Mouse (Mus musculus): ENCODE data around the gene Prdx5.

The Prdx5 gene

DNA sequence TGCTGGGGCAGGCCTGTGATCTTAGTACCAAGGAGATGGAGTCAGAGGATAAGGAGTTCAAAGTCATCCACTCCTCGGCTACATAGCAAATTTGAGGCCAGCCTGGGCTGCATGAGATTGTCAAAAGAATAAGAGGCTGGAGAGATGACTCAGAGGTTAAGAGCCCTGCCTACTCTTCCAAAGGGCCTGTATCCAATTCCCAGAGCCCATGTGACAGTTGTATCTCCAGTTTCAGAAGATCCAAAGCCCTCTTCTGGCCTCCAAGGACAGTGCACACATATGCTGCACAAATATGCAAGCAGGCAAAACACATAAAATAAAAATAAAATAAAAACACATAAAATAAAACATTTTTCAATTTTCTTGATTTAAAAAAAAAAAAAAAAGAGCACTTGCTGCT, 35.6 kb downstream of the Prdx5 start:
- no peak for DNase-seq

DNA sequence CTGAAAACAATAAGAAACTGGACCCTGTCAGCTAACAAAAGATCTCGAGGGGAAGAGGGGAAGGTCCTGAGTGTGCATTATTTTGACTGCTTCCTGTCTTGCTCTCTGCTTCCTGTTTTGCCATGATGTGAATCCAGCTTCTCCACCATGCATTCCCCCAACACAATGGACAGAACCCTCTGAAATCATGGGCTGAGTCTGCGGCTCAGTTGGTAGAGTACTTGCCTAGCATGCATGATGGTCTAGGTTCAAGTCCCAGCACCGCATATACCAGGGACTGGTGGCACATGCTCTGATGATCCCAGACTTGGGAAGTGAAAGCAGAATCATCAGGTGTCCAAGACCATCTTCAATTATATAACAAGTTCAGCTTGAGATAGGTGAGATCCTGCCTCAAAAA, 37.2 kb downstream of the Prdx5 start:
- no peak for DNase-seq

DNA sequence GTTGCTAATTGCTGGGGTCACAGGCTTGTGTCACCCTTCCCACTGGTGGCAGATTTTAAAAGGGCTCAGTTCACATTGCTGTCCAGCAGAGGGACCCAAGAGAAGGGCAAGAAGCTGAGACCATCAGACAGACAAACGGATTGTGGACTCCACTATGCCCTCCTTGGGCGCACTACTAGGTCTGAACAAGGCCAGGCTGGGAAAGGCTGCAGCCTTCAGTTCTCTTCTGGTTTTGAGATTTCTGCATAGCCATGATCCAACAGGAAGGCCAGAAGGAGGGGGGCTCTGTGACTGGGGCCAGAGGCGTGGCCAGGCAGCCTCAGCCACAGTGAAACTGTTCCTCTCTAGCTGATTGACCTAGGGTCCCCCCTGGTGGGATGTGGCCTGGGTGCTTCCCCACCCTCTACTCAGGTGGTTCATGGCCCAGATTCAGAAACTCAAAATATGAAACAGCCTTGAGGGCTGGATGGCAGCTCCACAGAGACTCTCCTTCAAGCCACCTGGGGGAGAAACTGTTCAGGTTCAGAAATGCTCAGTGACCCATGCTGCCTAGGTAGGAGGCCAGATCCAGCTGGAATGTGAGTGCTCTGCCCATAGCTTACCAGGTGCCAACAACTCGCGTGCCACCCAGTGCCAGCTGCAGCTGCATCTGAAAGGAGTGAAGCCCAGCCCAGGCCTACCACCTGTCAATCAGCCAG, 38.2 kb downstream of the Prdx5 start:
- DNase-seq, result no peak

DNA sequence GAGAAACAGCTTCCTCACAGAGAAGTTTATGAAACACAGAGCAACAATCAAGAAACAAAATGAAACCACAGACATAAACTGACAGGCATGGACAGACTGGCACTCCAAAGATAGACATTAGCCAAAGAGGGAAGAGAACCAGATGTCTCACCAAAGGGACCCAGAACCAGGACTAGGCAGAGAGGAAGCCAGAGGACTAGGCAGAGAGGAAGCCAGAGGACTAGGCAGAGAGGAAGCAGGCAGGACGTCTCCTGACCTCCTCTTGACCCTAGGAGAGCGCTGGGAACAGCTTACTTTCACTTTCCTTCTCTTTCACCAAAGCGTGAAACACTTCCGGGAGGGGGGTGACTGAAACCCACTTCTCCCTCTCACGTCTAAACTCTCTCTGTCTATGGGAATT, 40.6 kb downstream of the Prdx5 start:
- DNase-seq, result peak; percentile 76 to 81

DNA sequence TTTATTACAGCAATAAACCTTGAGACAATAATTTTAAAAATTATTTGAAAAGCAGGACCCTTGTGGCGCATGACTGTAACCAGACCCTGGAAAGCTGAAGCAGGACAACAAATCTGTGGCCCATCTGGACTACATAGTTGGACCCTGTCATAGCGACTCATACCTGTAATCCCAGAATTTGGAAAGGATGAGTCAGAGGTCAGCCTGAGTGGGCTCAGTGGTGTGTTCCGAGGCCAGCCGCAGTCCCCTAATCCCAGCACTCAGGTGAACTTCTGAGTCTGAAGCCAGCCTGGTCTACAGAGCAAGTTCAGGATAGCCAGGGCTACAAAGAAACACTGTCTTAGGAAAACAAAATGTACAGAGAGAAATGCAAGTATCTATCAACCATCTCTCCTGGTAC, 48.5 kb downstream of the Prdx5 start:
- no peak for DNase-seq

DNA sequence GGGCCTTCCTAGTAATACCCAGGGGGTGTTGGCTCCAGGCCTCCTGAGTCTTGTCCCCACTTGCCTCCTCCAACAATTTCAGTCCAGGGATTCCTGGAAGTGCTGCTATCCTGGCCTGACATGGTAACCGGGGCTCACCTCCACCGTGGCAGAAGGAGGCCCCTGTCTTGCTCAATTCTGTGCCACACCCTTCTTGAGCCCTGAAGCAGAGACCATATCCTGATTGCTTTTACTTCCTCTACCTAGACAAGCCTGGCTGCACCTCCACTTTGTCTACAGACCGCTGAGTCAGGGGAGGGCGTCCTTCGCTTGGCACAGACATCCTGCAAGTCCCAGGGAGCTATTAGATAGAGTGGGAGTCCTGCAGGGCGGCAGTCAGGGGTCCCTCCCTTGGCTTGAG, 49.2 kb downstream of the Prdx5 start:
- peak in 1 of 2 experiments; percentile 49 for DNase-seq

DNA sequence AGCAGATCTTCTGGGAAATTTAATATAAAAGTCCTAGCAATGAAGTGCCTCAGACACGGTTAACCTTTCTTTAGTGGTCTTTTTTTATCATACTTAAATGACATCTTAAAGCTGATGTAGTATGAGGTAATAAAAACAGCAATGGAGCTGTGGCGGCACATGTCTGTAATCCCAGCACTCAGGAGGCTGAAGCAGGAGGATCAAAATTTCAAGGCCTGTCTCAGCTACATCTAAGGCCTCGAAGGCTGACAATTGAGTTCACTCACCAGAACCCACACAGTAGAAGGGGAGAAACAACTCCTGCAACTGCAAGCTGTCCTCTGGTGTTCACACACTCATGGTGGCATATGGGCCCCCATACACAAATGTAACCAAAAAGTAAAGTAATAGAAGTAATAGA, 49.9 kb downstream of the Prdx5 start:
- no peak for DNase-seq

DNA sequence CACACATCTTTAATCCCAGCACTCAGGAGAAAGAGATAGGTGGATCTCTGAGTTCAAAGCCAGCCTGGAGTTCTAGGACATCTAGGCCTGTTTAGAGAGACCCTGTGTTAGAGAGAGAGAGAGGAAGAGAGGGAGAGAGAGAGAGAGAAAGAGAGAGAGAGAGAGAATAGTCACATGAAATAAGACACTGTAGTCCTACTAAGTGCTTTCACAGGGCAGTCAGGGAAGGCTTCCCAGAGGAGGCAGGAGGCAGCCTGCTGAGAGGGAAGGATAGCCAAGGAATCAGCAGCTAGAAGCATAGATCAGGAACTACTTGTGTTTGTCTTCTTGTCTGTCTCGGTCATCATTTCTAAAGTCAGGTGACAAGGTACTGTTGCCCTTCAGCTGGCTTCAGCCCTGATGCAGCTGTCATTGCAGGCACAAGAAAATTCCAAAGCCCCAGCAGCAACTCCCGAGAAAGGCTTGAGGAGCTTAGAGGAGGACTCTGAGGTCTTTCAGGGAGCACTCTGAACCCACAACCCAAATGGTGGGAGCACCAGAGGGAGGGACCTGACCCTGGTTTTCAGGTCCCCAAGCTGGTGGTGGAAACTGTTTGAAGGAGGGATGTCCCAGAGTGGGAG, 50.8 kb downstream of the Prdx5 start:
- DNase-seq, result no peak

DNA sequence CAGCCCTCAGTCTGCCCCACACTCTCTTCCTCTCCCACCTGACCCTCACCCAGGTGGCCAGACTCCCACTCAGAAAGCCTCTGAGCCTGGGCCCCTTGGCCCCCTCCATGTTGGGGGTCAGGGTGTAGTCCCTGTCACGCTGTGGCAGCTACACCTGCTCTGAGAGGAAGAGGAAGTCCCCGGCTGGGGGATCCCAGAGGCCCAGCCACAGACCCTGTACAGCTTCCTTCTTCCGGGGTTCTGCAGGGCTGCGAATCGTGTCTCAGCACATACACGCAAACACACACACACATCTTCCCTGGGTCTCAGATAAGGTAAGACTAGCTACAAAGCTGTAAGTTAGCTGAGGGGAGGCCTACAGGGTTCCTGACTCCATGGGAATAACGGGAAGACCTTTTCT, 51.9 kb downstream of the Prdx5 start, which contains the start of gene Ccdc88b:
Ccdc88b (minus strand) TSS at position 181 of the 400 bp plus-strand sequence.
- peak; percentile 50 to 67 for DNase-seq

DNA sequence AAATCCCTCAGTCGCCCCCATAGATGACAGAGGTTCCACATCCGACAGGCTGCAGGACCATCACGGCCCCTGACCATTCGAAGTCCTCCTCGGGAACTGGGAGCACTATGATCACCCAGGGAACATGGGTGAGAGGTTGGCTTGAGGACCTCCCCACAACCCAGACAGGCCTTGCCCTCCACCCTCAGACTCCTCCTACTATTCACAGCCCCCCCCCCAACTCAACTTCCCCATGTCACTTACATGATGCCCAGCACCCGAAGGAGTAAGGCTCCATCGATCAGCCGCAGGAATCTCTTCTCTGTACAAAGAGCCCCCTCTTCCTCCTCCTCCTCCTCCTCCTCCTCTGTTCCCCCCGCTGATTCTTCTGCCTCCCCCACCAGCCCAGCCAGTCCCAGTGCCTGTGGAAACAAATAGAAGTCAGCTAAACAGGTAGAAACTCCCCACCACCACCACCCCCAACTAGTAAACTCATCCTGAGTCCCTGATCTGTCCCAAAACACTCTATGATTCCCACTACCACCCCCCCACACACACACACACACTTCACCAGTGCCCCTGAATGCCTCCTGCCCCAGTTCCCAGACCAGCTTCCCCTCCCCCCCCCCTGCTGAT, 52.4 kb downstream of the Prdx5 start:
- no peak for DNase-seq

DNA sequence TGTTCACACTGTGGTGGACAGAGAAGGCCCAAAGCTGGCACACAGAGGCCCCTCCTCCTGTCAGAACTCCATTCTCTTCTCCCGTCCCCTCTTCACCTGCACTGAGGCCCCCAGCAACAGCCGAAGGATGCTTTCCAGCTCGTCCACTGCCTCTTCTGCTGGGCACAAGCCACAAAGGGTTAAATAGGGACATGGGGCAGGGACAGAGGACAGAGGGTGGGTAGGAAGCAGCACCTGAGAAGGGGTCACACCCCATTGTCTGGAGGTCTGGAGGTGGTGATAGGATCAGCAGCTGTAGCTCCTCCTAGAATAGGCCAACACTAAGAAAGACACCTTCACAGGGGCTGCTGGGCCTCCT, 52.9 kb downstream of the Prdx5 start:
- no peak for DNase-seq
